Mouse (Mus musculus): ENCODE measurements around the gene Phf5a.

Gene Phf5a

DNA sequence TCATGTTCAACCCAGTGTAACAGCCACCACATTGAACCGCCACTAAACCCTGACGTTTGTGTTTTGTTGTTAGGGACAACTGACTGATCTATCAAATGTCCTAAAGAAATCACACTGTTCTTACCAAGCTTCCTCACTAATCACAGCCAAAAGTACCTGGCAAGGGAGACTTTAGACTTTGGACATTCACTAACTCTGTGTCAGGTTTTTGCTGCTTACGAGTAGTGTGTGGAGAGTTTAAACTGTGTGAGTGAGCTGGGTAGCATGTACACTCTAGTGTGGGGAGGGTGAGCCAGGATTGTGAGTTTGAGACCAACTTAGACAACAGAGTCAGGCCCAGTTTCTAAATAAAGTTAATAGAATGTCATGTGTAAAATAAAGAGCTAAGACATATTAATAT lies 10.6 kb upstream of the Phf5a start:
- no peak for DNase-seq

DNA sequence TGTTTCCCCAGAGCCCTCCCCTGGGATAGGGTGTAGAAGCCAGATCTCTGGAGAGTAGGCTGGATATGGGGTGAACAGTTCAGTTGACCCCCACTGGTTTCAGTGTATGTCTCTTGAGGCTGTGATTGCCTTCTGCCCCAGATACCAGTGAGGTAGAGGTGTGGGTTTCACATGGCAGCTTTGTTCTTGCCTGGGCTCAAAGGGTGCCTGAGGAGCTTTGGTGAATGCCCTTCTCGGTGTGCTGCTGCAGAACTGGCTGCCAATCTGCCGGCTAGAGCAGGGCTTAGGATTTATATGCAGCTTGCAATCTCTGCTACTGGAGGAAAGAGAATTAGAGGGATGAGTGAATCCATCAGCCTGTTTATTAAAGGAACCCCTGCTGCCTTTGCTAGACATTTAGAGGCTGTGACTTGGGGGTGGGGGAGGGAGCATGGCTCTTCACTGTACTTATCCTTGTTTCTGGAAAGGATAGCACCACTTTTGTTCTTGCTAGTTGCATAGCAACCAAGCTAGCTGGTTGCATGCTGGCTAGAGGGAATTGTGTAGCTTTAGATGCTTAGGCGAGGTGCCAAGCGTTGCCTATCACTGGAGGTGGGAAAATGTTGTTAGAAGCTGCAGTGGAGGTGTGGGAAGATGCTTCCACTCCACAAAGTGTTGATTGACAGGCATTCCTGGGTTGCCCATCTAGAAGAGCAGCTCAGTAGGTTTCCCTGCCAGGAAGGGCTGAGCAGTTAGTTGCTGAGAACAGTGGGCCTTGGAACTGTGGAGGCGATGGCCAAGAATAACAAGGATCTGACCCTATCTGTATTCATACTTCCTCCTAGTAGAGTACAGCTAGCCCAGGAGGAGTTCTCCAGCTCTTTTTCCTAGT lies 8.1 kb upstream of the Phf5a start:
- DNase-seq: no peak

DNA sequence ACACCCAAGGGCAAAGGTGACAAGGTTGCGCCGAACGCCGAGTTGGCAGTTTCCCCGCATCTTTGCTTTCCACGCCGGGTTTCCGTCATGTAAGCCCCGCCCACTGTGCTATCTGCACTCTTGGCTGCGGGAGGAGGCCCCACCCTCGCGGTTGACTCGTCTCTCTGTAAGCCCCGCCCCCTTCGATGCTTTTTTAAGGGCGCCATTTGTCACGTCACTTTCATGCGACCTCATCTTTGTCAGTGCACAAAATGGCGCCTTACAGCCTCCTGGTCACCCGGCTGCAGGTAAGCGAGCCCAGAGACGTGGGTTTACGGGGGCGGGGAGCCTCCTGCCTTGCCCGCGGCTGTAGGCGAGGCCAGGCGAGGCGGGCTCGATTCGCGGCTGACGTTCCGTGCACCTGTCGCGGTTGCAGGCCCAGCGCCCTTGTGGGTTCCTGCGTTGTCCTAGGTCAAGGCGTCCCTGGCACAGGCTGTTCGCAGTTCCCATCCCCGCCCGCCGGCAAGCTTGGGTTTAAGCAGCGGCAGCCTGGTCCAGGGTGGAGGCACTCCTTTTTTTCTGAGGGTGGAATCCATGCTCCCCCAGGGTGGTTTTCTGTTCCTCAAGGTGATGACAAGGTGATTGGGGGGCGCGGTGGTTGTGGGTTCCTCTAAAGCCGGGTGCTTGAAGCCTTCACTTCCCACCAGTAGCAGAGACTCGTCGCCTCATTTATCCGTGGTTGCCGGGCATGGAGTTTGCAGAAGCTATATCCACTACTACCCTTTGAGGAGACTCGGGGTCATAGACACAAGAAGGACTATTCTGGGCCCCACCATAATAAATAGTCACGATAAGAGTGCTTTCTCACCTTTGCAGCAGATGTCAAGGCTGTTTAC lies 788 bp upstream of the Phf5a start, which contains the start of gene Aco2:
Aco2 (plus strand) TSS at position 48 of the 875 bp plus-strand sequence.
- DNase-seq: peak; percentile 99

DNA sequence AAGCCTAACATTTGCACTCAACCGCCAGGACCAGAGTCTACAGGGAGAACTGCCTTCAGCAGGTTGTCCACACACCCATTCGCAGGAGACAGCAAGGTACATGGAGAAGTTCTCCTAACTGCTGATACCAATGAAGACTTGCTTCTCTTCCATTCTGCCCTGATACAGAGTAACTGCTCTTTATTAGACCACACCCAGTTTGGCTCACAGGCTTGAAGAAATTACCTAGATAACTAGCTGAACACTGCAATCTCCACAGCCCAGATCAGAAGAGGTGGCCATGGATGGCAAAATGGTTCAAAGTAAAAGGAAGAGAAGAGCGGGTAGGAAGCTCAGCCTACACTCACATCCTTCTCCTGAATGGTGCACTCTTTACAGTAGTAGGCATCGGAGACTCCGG lies 1.7 kb downstream of the Phf5a start:
- DNase-seq: no peak

DNA sequence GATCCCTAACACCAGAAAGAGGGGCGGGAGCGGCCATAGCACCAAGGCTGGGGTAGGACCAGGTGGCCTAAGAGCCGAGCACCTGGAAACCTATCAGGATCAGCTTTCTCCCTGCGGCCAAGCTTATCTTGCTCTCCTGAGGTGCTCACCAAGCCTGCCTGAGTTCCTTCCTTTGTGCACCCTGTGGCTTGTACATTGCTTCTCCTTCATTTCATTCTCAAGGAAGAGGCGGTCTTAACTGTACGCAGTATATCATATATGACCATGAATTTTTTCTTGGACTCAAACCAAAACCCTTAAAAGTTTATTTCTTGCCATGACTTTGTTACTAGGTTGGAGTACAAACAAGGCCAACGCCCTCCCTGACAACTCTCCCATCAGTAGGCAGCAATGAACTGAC lies 7.5 kb downstream of the Phf5a start:
- no peak for DNase-seq

DNA sequence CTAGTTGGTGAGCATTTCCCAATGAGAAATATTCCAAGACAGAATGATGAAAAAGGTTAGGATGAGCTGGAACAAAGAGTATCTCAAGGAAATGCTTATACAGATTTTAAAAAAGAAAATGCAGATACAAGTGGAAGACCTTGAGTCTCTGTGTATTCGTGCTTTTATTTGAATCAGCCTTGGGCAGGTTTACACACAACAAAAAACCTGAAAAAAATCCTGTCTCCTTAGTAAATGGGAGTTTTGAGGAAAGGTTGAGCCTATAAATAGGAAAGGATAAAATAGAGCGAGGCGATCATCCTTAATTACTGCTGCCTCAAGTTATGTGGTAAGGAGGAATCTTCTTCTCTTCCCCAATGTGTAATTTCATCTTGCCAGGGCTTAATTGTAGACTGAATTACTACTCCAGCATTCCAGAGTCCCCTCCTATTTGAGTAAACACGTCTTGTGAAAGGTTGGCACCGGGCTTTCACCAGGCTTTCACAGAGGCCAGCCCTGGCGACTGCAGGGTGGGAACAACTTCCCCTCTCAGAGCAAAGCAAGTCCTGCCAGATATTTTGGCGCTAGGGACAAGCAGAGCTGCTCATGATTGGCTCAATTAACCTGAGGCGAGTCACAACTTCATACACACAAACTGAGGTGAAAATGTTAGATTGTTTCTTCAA lies 11.1 kb downstream of the Phf5a start:
- DNase-seq: no peak

DNA sequence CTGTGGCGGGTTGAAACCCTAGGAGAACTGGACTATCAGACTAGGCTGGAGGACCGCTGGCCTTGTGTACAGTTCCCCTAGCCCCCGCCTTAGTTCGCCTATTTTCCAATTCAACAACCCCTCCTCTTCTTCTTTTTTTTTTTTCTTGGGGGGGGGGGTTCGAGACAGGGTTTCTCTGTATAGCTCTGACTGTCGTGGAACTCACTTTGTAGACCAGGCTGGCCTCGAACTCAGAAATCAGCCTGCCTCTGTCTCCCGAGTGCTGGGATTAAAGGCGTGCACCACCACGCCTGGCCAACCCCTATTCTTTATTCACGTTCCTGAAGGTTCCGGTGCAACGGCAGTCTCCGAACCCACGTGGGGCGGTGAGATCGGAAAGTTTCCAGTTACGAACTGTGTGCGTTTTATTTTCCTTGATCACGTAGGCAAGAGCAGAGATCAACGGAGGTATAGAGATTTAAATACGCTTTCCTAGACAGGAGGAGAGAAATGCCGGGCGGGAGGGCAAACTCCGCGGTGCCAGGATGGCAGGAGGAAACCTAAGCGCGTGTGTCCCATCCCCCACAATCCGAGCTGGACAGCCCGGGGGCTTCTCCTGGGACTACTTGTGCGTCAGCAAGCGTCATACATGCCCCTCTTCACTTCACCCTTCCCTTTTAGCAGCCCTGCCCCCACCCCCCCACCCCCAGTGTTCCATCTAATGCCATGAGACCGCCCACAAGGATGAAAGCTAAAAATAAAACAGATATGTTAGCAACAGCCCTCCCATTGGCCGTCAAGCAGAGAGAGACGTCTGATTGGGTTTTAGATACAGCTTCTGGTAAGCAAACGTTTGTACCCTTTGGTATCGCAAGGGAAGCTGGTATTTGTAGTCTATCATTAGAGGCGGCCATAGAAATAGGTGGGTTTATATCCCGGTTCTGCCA lies 12.1 kb downstream of the Phf5a start:
- DNase-seq: peak; percentile 93

DNA sequence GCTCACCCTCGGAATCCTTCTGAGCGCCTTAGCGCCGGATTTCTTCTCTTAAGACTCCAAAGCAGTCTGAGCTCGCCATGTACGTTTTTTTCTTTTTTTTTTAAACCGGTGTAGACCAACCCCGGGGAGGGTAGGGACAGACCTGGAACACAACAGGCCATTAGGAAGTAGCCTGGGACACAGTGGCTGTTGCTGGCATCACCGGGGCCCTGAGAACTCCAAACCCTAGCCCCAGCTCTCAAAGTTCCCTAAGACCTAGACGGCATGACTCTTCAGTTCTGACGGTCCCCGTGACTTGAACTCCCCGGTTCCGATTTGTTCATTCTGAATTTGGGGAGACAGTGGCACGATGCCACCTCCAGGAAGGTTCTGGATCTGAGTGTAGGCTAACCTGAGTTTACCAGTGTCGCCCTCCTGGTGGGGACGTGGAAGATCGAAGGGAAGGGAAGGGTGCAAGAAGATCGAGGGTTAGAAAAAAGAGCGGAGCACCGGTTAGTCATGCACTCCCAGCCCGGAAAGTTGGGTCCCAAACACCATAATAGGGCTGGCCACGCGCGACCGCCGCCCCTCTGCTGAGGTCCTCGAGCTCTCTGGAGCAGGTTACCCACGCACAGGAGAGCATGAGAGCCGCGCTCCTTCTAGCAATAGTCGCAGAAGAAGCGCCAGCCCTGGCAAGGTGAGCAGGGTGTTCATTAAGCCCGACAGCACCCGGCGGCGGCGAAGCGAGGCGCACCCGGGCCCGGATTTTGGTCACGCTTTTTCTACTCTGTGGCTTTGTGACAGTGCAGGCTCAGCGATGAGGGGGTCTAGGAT lies 13.0 kb downstream of the Phf5a start, which contains the start of gene Tob2:
Tob2 (minus strand) TSS at position 280 of the 813 bp plus-strand sequence.
- DNase-seq: peak; percentile 49

DNA sequence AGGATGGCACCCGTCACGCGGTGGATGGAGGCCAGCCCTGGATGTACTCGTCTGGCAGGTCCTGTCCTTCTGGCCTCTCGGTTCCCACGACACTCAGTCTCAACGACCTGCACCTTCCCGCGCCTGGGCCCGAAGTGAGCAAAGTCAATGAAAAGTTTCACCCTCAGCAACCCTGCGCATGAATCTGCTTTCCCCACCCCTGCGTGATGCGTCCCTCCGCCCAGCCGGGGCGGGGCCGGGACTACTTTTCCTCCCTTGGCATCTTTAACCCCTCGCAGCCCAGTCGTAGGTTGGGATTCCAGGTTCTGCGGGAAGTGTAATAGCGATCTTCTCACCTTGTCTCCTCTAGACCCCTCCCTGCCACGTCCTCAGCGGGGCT lies 13.6 kb downstream of the Phf5a start:
- DNase-seq: peak; percentile 94

DNA sequence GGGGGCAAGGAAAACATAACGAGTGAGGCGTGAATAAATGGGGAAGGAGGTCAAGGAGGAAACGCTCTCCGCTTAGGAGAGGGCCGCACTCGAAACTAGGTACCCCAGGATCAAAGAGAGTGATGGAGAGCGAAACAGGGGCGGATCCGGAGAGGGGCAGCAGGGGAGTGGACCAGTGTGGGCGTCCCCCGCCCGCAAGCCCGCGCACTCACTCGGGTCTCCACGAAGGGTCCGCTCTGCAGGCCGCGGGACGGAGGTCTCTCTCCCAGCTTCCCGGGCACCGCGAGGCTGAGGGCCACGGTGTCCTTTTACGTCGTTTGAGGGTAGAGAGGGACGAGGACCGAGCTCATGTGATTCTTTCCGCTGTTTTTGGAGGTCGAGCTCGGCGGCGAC lies 14.0 kb downstream of the Phf5a start:
- DNase-seq: peak; percentile 63

DNA sequence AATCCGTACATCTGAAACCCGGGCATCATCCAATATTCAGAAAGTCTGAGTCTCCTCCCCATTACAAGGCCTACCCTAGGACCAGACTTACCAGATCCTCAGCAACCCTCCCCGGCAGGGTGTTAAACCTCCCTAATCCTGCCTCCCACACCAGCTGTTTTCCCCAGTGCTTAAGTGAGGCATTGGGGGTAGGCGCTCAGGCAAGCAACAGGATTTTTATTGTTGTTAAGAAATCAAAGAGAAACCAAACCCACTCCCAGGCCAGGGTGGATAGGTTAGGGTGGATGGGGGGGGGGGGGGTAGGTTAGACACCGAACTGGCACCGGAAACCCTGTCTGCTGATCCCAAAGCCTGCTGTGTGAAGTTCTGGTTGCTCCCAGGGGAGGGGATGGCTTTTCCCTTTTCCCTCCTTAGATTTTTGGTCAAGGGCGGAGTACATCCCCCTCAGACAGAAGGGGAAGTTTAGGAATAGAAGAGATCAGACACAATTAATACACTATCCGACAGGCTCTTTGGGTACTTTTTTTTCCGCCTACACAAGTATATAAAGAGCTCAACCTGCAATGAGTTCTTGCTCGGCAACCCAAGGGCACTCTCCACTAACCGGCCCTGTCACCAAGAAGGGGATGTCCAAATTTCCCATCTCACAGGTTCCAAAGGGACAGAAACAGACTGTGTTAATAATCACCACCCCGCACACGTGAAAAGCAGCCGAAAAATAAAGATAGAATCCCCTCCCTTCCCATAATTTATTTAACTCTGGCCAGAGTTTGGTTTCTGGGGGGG lies 14.6 kb downstream of the Phf5a start:
- DNase-seq: peak; percentile 29

DNA sequence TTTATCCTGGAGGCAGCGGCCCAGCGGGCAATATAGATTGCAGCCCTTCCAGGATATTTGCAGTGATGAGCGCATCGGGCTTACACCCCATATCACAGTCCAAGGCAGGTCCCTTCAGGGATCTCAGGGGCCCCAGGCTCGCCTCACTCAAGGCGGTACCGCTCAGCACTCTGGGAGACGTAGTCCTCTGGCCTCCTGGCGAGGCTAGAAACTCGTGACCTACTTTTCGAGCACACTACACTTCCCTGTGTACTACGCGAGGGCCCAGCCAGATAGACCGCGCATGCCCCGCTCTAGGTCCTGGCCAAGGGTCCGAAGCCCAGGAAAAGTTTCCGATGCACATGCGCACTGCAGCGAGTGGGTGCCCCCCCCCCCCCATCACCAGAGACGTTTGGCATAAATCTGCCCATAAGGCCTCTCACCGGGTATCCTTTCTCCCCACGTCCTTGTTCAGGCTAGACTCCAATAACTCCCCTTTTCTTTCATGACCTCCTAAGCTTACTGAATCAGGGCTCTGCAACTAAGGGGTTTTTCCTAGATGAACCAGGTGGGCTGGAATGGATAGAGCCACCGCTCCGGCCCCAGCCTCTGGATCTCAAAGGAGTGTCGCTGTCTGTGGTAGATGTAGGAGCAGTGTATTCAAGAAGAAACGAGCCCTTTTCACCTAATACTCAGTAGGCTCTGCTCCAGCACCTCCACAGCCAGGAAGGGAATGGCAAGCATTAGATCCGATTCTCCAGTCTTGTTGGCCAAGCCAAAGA lies 15.5 kb downstream of the Phf5a start:
- peak; percentile 95 for DNase-seq

DNA sequence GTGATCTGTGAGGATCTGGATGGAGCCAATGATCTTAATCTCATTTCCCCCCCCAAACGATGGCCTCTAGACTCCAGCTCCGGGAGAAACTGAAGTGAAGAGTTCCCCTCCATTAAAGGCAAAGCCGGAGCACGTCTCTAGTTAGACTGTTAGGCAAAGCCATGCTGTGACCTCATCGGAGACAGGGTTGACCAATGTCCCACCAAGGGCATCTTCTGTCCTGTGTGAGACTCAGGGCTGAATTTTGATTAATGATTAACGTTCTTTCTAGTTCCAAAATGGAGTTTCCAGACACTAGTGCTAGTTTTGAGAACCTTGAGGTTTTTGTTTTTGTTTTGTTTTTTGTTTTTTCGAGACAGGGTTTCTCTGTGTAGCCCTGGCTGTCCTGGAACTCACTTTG lies 18.6 kb downstream of the Phf5a start:
- no peak for DNase-seq

DNA sequence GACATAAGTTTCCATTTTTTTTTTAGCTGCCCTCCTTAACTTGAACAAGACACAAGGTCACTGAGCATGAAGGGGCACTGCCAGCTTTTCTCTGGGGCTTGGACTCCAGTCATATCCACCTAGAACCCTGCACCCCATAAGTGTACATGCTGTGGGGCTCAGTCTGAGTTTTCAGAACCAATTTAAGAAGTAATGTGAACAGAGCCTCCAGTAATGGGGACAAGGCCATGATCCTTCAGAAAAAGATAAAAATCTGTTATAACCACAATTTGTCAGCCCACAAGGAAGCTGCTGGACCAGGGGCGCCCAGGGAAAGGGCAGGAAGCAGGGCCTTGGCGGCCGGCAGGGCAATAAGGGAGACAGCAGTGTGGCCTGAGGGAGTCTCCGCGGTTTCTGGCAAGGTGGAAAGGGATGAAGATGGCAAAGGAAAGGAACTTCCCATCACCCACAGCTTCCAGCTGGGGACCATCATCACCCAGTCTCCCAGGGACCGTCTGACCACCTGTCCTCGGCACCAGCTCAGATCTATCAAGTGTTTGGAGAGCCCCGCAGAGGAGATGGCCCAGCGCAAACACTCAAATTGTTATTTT lies 19.2 kb downstream of the Phf5a start:
- no peak for DNase-seq

DNA sequence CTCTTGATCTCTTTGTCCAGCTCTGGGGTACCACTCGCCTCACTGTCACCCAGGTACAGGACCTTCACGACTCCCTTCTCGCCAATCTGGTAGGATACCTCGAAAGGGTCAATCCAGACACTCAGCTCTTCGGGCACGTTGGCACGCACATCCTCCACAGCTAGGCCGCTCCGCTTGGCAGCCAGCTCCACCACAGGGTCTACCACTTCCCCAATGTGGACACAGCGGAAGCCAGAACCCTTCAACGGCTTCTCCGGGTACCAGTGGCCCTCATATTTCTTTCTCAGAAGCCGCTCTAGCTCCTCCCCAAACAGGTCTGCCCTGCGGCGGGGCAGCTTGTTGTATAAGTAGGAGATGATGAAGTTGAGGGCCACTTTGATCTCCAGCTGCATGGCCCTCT lies 20.3 kb downstream of the Phf5a start:
- no peak for DNase-seq

DNA sequence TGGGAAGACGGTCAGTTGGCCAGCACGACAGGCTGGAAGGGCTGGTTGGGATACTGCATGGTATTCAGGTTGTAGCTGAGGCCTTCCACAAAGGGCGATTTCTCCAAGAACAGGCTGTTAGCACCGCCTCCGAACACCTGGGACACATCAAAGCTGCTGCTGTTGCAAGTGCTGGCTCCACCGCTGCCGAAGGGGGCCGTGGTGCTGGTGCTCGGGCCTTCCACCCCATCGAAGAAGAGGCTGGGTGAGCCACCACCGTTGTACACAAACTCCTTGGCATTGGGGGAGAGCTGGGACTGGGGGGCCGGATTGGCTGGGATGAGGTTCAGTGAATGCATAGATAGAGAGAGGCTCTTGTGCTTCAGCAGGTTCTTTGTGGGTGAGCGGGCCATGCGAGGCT lies 21.0 kb downstream of the Phf5a start:
- DNase-seq: no peak

DNA sequence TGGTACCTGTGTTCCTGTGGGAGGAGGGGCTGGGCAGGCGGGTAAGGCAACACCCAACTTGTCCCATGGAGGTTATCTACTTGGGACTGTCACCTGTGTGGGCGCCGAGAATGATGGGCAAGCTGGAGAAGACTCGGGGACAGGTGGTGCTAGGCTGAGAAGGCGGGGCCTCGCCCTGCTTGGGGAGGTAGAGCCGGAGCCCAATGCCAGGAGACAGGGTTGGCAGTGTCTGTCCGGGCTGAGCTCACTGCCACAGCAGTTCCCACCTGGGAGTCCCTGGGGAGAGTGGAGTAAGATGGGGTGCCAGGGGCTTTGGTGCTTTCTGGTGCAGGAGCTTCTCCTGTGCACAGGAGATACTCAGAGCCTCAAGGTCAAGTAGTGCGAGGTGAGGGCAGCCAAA lies 22.6 kb downstream of the Phf5a start:
- no peak for DNase-seq

DNA sequence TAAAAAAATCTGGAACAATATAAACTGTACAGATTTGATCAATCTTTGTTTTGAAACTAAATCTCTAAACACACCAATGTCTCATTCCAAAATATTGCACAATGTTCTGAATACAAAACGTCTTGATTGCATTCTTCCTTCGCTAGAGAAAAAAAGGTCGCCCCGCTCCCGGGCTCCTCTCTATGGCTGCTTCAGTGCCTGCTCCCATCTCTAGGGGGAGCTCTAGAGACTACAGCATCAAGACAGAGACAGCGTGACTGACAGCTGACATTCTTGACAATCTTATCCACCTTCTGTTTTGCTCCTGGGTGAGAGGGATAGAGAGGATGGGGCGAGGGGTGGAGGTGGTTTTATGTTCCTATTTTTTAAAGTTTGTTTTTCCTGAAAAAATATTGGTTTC lies 23.4 kb downstream of the Phf5a start:
- DNase-seq: peak; percentile 63

DNA sequence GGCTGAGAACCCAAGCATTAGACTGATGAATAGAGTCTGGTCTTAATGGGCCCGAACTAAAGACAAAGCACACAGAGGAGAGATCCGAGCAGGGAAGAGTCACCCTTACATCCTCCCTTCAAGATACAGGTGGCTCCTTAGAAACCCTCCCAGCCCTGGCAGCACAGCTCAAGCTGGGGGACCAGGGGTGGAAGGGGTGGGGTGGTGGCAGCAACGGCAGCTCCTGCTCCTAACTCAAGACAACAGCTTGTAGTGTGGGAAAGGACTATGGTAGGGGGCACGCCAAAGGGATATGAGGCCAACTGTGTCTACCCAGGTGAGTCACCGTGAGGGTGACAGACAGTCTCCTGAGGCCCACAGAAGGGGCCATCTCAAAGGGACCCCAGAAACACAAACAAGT lies 23.9 kb downstream of the Phf5a start:
- no peak for DNase-seq

All from embryo, embryonic 11 days (tissue).